Mouse (Mus musculus): ENCODE measurements around the gene Otud7a.
A peak's percentile ranks its signal among the peaks of the same experiment; 100 is the strongest.

Gene Otud7a

DNA sequence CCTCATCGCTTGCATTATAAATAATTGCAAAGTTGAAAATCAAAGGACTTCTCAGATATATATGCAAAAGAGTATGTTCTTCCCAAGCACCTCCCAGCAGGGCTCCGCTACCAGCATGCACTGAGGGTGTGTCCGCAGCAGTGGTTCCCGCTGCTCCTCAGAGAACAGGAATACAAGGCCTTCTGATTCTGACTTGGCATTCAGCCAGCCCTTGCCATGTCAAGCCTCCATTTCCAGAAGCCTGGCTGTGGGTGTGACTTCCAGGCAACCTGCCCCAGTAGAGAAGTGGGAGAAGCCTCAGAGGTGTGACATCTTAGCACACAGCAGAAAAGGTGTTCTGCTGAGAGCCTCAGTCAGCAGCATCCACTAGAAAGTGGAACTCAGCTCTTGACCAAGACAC is 253.4 kb downstream of the Otud7a start:
- DNase-seq (ENCODE audit: low read depth, low spot score), result peak; percentile 74

DNA sequence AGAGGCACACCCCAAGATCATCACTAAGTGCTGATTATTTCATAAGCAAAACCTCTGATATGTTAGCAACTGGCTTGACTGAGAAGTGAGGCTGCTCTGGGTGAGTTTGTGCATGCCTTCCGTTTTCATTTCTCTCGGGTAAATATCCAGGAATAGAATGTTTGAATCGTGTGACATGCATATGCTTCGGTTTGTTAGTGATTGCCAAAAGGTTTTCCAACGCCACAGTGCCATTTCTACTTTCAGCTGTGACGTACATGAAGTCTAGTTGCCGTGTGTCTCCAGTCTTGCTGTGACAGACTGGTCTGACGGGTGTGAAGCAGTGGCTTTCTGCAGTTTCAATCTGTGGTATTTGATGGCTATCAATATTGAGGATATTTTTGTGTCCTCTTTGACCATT is 273.4 kb downstream of the Otud7a start:
- DNase-seq (ENCODE audit: low read depth, low spot score), result peak; percentile 58

DNA sequence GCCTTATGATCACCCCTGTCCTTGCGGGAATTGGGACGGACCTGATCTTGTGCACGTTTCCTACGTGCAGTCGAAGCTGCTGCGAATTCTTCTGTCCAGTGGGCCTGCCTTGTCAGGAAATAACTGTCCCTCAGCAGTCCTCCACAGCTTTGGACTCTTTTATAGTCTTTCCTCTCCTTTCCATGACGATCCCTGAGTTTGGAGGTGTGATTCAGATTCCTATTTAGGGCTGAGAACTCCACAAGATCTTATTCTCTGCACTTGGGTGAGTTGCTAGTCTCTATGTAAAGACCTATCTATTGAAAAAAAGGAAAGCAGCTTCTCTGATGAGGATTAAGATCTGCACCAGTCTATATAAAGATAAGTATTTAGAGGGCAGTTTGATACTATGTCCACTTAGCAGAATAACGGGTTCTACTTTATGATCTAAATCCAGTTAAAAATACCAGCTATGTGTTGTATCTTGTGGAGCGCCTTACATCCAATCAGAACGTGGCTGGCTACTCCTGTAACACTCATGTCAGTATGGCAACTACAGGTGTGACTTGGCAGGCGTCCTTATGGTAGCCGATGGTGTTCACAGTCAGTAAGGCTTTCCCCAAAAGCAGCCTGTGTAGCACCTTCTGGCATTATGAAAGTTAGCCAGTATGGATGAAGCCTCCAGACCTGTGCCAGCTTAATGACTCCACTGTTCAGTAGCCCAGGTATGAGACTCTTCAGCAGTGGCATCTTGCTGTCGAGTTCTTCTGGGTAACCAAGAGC is 274.8 kb downstream of the Otud7a start:
- peak; percentile 87 for DNase-seq (ENCODE audit: low read depth, low spot score)

DNA sequence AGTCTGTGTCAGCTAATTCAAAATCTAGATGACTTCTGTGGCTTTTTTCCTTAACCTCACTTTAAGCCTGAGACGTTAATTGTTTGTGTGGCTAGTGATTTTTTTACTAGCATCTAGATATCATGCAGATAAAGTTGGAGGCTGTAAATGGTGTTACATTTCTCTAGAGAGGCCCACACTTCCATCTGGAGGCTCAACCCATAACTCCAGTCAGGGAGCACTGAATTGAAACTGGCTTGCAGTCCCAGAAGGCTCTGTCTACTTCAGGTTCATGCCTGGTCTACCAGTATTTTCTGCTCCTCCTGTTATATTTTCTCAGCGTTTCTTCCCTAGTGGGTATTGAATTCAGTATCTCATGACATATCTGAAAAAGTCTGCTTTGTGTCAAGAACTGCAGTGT is 276.1 kb downstream of the Otud7a start:
- DNase-seq (ENCODE audit: low read depth, low spot score), result peak; percentile 61

DNA sequence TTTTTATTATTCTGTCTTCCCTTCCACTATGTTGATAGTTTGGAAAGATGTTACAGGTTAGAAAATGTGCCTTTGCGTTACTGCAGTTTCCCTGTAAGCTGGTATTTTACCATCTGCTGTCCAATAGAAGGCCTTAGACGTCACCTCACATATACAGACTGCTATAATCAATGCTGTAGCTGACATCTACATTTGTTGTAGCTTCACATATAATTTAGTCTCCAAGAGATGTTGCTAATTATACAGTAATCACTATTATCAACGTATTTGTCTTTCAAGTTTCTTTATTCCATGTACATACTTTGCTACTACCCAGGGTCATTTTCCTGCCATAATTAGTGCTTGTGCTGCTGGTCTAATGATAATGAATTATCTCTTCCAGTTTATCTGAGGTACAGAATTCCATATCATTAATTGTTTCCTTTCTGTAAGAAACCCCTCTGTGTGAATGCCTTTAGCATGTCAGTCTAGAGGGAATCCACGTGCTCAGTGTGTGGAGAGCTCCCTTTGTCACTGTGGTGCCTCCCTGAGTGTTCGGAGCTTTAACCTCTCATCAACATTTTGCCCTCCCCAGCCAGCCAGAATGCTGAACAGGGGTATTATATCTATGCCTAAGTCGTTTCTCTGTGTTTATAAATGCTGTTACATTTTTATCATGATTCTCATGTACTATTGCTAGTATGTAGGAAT is 280.6 kb downstream of the Otud7a start:
- DNase-seq (ENCODE audit: low read depth, low spot score), result peak; percentile 25

DNA sequence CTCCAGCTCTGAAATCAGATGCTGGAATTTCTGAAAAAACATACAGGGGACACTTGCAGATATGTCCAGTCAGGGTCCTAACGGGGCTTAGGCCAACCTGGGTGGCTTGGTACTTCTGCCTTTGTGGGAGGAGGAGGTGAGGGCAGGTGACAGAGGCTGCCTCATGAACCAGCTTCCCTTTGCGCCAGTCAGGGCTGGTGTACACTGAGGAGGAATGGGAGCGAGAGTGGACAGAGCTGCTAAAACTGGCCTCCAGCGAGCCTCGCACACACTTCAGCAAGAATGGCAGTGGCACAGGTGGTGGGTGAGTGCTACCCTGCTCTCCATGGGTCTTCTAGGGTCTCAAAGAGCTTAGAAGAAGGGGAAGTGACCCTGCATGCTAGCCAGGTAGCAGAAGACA is 285.1 kb downstream of the Otud7a start:
- no peak for DNase-seq (ENCODE audit: low read depth, low spot score)

DNA sequence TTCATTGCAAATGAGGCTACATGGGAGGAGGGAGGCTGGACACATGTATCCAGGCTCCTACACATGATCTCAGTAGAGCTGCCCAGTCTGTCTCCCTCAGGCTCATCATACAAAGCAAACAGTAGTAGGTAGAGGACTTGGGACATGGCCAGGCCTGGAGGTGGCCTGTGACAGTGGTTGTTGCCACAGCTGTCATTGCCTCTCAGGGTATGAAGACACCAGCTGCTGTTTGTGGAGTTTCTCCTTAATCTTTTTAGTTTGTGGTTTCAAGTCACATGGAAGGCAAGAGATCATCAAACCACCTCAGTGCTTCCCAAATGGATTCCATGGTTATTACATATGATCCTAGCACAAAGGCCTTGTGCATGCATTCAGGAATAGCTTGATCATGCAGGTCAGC is 285.5 kb downstream of the Otud7a start:
- DNase-seq (ENCODE audit: low read depth, low spot score), result peak; percentile 43

DNA sequence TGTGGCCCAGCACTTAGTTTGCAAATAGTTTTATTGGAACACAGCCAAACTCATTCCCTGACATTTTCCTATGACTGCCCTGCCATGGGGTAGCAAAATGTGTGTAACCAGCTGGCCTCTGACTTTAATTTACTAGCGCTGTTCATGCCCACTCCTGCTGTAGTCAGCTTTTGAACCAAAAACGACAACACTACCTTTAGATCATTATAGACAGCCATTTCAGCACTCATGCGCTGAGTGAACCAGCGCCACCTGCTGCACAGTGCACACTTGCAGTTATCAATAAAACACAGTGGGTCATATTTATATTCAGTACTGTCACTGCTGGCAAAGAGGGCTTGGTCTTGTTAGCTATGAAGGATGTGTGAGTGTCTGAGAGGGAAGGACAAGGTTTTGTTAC is 293.2 kb downstream of the Otud7a start:
- DNase-seq (ENCODE audit: low read depth, low spot score), result peak; percentile 49

DNA sequence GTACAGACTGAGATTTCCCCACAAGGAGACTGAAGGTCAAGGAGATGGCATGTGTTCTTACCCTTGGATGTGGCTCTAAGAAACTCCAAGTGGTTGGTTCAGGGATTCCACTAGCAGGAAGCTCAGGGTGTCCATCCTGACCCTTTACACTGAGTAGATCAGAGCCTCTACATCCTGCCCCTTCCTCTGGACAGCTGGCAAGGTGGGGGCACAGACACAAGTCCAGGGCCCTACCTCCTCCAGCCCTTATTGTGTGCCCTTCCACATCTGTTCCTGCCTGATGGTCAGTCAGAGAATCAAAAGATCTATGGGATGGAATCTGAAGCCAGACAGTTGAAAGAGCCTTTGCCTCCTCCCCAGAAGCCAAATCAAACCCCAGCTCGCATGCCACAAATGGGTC is 293.6 kb downstream of the Otud7a start:
- DNase-seq (ENCODE audit: low read depth, low spot score), result no peak

DNA sequence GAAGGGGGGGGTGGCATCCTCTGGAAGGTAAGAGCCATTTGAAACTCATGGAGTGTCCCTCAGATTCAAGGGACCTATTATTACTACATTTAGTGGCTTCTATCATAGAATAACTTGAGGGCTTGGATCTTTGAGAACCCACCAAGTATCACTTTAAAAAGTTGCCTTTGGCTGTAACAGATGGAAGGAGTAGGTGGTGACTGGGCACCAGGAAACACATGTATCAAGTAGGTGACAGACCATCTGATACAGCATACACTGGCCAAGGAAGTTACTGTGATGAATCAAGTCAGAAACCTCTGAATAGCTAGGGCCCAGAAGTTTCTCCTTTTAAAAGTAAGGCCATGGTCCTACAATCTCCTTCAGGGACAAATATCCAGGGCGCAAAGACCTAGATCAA is 298.6 kb downstream of the Otud7a start:
- DNase-seq (ENCODE audit: low read depth, low spot score), result peak; percentile 64

DNA sequence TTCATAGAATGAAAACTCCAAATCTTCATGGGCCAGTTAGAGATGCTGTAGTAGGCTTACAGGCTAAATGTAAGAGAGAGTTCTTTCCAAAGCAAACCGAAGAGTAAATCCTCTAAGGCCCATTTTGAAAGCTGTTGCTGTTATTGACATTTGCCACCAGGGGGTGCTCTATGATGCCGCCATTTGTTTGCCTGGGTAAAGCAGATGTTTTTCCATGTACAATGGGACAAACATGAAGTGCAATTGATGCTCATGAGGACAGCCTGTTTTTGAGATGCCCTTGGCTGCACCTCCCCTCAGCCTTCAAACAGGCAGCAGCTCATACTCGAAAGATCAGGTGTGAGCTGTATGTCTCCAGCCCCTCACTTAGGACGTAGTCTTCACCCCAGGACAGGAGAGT is 307.5 kb downstream of the Otud7a start:
- peak; percentile 78 for DNase-seq (ENCODE audit: low read depth, low spot score)

DNA sequence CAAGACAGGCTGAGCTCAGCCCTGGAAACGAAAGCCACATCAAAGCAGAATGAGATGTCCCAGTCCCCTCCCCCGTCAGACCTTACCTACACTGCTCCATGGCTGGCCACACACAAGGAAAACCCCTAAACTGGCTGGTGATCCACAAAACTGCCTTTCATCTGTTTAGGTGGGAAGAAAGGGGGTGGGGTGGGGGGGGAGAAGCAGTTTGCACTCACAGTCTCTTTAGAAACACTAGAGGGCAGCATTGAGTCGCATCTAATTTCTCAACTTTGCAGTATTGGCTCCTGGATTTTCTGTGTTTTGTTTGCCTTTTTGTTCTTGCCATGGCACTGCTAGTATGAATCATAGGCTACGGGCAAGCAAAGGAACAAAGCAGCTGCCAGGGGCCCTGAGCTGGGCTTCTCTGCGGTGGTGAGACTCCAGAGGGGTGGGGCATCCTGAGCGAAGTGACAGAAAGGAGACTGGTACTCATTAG is 308.8 kb downstream of the Otud7a start:
- peak; percentile 96 for DNase-seq (ENCODE audit: low read depth, low spot score)

DNA sequence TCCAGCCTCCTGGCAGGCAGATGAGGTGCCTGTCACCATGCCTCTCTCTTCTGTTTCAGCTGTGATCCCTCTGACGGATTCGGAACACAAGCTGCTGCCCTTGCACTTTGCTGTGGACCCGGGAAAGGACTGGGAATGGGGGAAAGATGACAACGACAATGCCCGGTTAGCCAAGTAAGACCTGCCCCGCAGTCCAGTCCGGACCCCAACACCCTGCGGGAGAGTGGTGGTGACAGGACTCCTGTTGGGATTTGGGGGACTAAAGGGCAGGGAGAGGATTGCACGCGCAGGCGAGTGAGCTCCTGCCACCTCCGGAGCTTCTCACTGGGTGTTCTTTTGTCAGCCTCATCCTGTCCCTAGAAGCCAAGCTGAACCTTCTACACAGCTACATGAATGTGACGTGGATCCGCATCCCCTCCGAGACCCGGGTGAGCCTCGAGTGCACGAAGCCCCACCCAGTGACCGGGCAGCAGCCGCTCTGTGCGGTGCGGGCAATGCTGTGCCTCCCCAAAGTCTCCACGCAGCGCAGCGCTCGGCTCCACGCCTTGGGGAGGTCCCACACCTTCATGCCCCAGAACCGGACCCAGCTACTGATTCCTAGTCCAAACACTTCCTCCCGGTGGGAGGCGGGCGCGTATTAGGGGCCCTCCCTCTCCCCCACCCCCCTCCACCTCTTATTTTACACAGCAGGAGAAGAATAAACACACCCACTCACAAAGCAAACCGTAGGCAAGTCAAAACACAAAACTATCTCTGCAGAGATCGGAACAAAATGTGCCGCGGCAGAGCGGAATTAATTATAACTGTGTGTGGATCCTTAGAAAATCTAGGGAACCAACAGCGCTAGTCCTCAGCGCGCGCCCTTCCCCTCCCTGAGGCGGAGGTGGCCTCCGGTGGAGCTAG is 310.3 kb downstream of the Otud7a start:
- peak; percentile 86 for DNase-seq (ENCODE audit: low read depth, low spot score)

DNA sequence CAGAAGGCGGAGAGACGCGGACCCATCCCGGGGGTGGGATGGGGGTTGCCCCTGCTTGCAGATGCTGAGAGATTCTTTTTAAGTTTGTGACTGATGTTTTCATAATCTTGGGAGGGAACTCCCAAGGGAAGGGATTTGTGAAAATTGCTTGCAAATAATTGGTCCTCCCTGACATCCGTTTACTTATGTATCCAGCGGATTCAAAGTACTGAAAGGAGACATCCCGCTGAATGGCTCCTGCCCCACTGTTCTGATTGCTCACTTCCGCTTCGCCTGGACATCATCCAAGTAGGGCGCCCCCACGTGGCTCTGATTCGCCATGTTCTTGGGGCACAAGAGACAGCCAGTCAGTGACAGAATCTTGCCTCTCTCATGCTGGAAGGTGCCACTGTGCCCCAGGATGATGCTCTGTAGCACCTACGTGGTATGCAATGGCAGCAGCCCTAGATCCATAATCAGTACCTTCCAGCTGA is 311.0 kb downstream of the Otud7a start:
- peak; percentile 91 for DNase-seq (ENCODE audit: low read depth, low spot score)

DNA sequence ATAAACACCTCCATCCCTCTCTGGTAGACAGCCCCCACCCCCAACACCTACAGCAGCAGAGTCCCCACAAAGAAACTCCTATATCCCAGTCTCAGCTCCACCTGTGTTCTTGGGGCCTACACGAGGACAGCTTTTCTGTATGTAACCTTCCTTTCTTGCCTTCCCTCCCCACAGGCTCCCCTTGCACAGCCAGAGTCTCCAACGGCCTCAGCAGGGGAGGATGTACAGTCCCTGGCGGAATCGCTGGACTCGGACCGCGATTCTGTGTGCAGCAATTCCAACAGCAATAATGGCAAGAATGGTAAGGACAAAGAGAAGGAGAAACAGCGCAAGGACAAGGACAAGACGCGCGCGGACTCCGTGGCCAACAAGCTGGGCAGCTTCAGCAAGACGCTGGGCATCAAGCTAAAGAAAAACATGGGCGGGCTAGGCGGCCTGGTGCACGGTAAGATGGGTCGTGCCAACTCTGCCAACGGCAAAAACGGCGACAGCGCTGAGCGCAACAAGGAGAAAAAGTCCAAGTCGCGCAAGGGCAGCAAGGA is 312.7 kb downstream of the Otud7a start:
- no peak for DNase-seq (ENCODE audit: low read depth, low spot score)

DNA sequence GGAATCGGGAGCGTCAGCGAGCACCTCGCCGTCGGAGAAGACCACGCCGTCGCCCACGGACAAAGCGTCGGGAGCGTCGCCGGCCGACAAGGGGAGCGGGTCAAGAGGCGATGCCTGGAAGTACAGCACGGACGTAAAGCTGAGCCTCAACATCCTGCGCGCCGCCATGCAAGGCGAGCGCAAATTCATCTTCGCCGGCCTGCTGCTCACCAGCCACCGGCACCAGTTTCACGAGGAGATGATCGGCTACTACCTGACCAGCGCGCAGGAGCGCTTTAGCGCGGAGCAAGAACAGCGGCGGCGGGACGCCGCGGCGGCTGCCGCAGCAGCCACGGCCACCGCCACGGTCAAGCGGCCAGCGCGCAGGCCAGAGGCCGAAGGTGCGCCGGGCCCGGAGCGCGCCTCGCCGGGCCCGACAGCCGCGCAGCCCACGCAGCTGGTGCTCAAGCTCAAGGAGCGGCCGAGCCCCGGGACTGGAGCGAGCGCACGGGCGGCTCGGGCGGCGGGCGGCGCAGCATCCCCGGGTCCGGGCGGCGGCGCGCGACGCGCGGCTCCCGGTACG is 313.2 kb downstream of the Otud7a start:
- no peak for DNase-seq (ENCODE audit: low read depth, low spot score)

DNA sequence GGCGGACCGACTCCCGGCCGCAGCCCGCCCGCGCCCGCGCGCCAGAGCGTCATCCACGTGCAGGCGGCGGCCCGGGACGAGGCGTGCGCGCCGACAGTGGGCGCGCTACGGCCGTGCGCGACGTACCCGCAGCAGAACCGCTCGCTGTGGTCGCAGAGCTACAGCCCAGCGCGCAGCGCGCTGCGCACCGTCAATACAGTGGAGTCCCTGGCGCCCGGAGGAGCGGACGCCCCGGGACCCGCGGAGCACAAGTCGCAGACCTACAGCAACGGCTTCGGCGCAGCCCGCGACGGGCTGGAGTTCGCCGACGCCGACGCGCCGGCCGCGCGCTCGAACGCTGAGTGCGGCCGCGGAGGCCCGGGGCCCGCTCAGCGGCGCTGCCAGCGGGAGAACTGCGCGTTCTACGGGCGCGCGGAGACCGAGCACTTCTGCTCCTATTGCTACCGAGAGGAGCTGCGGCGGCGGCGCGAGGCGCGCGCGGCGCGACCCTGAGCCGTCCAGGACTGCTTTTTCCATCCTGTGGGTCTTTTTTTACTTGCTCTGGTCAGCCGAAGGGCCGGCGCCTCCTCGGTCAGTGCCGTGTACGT is 313.8 kb downstream of the Otud7a start:
- DNase-seq (ENCODE audit: low read depth, low spot score), result peak; percentile 48

DNA sequence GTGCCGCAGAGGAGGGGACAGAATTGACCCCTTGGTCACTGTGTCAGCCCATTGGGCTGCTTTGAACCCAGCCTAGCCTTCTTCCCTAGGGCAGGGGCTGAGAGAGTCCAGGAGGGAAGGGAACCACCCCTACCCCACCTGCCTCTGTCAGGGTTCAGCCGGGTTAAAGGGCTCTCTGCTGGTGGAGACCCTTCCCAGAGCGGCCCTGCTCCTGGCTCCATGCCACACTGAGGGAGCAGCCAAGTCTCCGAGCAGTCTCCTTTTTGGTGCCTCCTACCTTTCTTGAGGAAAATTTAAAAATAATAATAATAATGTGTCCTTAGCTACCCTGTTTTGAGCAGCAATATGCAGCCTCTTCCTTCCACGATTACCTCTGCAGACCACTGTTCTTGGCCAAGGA is 315.1 kb downstream of the Otud7a start:
- DNase-seq (ENCODE audit: low read depth, low spot score), result no peak

DNA sequence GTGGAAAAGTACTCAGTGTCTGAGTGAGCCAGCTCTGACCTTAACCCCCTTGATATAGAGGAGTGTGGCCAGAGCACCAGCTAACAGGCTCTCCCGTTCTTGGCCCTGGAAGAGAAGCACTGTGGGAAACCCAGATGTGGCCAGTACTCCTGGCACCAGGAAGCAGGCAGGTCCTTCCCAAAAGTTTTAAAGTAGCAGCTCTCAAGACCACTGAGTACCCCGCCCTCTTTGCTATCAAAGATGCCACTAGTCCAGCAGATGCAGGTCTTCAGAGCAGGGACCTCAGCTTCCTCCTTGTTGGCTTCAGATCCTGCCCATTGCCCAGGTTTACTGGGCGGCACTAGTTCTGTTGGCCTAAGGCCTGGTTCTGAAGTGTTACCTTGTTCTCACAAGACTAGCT is 318.0 kb downstream of the Otud7a start:
- DNase-seq (ENCODE audit: low read depth, low spot score), result no peak

DNA sequence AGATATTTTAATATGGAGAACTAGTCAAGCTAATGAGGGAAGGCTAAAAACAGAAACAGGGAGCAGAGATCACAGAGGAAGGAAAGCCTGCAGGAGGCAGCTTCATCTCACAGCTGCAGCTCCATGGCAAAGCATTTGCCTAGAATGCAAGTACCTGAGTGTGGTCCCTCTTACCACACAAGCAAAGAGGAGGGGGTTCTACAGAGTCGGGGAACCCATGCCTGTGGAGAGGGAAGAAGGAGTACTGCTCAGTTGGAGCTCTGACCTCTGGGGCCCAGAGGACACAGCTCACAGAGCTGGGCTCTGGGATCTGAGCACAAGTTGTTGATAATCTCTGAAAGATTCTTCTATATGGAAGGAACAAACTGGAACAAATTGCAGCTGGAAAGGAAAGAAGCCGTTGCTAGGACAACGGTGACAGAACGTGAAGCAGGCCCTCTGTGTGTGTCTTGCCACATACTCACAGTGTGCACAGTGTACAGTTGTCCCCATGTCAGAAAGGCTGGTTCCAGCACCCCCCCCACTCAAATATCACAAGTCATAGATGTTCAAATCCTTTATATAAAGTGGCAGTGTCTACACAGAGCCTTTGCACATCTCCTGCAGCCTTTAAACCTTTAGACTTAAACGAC is 324.0 kb downstream of the Otud7a start:
- peak; percentile 75 for DNase-seq (ENCODE audit: low read depth, low spot score)

DNA sequence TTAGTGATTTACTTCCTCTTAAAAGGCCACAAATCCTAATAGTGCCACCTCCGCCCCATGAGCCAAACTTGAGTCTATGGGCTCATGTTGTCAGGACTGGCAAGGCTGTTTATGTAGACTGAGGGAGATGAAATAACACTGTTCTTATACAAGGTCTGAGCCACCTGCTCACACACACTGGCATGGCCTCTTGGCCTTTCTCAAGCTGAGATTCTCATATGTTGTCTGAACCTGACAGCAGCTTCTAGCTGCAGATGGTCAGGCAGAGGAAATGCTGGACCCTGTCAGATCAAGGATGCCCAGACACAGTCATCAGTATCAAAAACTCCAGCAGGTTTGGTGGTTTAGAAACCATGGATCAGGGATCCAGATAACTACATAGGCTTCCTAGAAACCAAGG is 328.7 kb downstream of the Otud7a start:
- peak; percentile 83 for DNase-seq (ENCODE audit: low read depth, low spot score)

Data from brain, adult 2 months (tissue).